Mouse (Mus musculus): ENCODE data around the gene Vps45.

DNA sequence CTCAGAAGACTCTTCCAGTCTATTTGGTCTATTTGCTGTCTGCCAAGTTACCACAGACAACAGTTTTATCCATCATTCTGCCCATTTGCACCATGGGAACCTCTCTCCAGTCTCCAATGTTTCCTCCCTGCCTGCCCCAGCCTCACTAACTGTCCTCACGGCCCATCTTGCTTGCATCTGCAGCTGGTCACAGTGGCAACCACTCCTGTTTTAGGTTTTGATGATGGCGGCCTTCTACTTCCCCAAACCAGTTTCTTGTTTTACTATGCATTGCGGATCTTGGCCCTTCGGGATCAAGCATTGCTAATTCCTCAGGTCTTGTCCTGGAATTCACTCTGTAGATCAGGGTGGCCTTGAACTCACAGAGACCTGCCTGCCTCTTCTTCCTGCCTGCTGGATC is 76.1 kb downstream of the Vps45 start:
- TF ChIP-seq CTCF (IDR thresholded peaks at IDR 0.05; ENCODE audit: borderline replicate concordance, control insufficient read depth, extremely low read depth, insufficient read depth, low read length, poor library complexity) (no peak), POLR2A (IDR thresholded peaks at IDR 0.05; ENCODE audit: control insufficient read depth, extremely low read depth, insufficient read depth, low read length, poor library complexity) (no peak)

Measured in thymus, adult 2 months (tissue).